Mouse (Mus musculus) heart, postnatal 0 days (tissue): ENCODE data around the gene Fam83f.

ENCODE experiments used
- CTCF ChIP-seq: IDR thresholded peaks from 2 replicates; pipeline ENCODE4 v1.5.1; 2016; ENCODE audit warnings: antibody characterized with exemption, control low read depth, low read depth
- EP300 ChIP-seq: IDR thresholded peaks from 2 replicates; pipeline ENCODE4 v1.6.1; 2016; ENCODE audit warnings: antibody characterized with exemption, low read depth

DNA sequence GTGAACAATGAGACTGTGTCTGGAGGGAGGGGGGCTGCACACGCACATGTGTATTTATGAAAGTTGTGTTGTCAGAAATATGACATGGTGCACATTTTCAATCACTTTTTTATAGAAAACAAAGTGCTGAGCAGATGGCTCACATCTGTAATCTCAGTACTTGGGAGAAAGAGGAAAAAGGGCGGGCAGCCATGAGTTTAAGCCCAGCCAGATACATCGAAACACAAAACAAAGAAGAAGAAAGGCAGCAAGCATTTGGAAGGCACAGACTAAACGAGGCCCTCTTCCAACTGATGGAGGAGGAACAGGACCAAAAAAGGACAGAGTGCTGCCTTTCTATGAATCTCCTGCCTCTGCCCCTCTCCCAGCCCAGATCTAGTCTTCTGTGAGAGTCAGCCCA is 10.7 kb upstream of the Fam83f start:
- no peak for TF ChIP-seq CTCF
- no peak for TF ChIP-seq EP300
